In the genomic region with DNA sequence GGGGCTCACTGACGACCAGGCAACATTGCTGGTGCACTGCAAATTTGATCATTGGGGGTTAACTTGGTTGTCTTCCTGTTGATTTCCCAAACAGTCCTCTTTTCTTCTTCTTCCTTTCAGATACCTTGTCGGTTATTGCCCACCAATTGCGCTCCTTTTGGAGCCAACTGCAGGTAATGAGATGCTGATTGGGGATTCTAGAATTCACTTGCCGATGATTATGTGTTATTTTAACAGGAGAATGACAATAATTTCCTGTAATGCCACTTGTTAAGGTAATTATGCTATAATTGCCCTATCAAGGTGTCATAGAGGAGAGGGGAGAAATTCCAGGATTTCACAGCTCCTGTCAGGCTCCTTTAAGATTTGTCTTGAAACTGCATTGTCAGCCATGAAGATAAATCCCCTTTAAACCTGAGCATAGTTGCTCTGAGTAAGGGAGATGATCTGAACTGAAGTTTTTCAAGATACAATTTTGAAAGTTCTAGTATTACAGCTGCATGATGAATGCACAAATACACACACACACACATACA, we compare ENCODE assay signal across 23 mouse cellular contexts.
A peak's percentile ranks its signal among the peaks of the same experiment; 100 is the strongest.
DNase-seq lines count a peak whose midpoint lies in the region; ATAC-seq lines count a peak whose summit lies in the region.
"Had no signal": no experiment of that assay in that cellular context is flagged by ENCODE, and none has a peak within 500 bp of the region (broad histone marks: within the 10 kb centered on the region; RNA-seq: fewer than 3 reads in every experiment).

No protein-coding gene starts in this region.

- 63% methylated on average over 4 of the region's 4 CpGs for WGBS in forebrain, embryonic 16.5 days
- WGBS in forebrain, embryonic 12.5 days: 60% methylated on average over 4 of the region's 4 CpGs
- 81% methylated on average over 4 of the region's 4 CpGs for WGBS in hindbrain, embryonic 14.5 days
- 83% methylated on average over 4 of the region's 4 CpGs for WGBS in hindbrain, embryonic 12.5 days

- DNase-seq in hindbrain, embryonic 14.5 days (ENCODE audit: low spot score): peak; percentile 19
- peak; percentile 6 for DNase-seq in brain, embryonic 18.5 days (ENCODE audit: low read depth, low spot score)
- DNase-seq in kidney, postnatal 4 days: no peak
- DNase-seq: adrenal gland, adult 2 months; adrenal gland, postnatal 14 days; cerebellum, adult 11 months; cerebellum, adult 2 months; cerebellum, adult 9-11 months; cerebellum, postnatal 25 days; gastrocnemius, postnatal 10 days; gastrocnemius, postnatal 36 days; heart, postnatal 36 days; kidney, adult 2 months had no signal

- H3K36me3 ChIP-seq in forebrain, embryonic 16.5 days (ENCODE audit: control insufficient read depth, insufficient read depth): no peaks in the 10 kb centered on the region
- H3K36me3 ChIP-seq in forebrain, embryonic 12.5 days (replicated peaks): no peaks in the 10 kb centered on the region
- no peaks in the 10 kb centered on the region for H3K36me3 ChIP-seq in hindbrain, embryonic 14.5 days (replicated peaks; ENCODE audit: control insufficient read depth, insufficient read depth)
- H3K36me3 ChIP-seq in hindbrain, embryonic 12.5 days: no peaks in the 10 kb centered on the region
- H3K36me3 ChIP-seq: embryonic facial prominence, embryonic 12.5 days; embryonic facial prominence, embryonic 15.5 days; hindbrain, embryonic 10.5 days; hindbrain, embryonic 15.5 days had no signal

- H3K9ac ChIP-seq in forebrain, embryonic 16.5 days (replicated peaks; ENCODE audit: low read depth, low read length): no peak overlapping the region
- H3K9ac ChIP-seq in forebrain, embryonic 12.5 days: no peak overlapping the region
- H3K9ac ChIP-seq in hindbrain, embryonic 14.5 days: no peak overlapping the region
- no peak overlapping the region for H3K9ac ChIP-seq in hindbrain, embryonic 12.5 days
- H3K9ac ChIP-seq: embryonic facial prominence, embryonic 12.5 days; embryonic facial prominence, embryonic 15.5 days; hindbrain, embryonic 15.5 days had no signal

- H3K4me2 ChIP-seq in forebrain, embryonic 16.5 days (ENCODE audit: low read length): no peak overlapping the region
- no peak overlapping the region for H3K4me2 ChIP-seq in forebrain, embryonic 12.5 days
- no peak overlapping the region for H3K4me2 ChIP-seq in hindbrain, embryonic 14.5 days (replicated peaks)
- H3K4me2 ChIP-seq in hindbrain, embryonic 12.5 days (replicated peaks): no peak overlapping the region
- H3K4me2 ChIP-seq: embryonic facial prominence, embryonic 12.5 days; embryonic facial prominence, embryonic 15.5 days; heart, embryonic 11.5 days; hindbrain, embryonic 15.5 days had no signal

- H3K4me1 ChIP-seq in forebrain, embryonic 16.5 days (replicated peaks; ENCODE audit: control insufficient read depth, insufficient read depth, low read length): no peaks in the 10 kb centered on the region
- H3K4me1 ChIP-seq in forebrain, embryonic 12.5 days: no peaks in the 10 kb centered on the region
- H3K4me1 ChIP-seq in hindbrain, embryonic 14.5 days (replicated peaks; ENCODE audit: control insufficient read depth, insufficient read depth, low read length): no peaks in the 10 kb centered on the region
- no peaks in the 10 kb centered on the region for H3K4me1 ChIP-seq in hindbrain, embryonic 12.5 days
- H3K4me1 ChIP-seq: embryonic facial prominence, embryonic 12.5 days; embryonic facial prominence, embryonic 15.5 days; hindbrain, embryonic 10.5 days; hindbrain, embryonic 15.5 days had no signal

- ATAC-seq in forebrain, embryonic 16.5 days: peak; percentile 54; the same call in 1 of the 2 replicates
- no peak for ATAC-seq in forebrain, embryonic 12.5 days (ENCODE audit: low FRiP score)
- ATAC-seq in hindbrain, embryonic 14.5 days (ENCODE audit: low FRiP score): no peak
- ATAC-seq in hindbrain, embryonic 12.5 days (ENCODE audit: low FRiP score): no peak
- ATAC-seq: CD4-positive, CD25-positive, alpha-beta regulatory T cell, adult 4 months; intestine, postnatal 0 days had no signal

- no peaks in the 10 kb centered on the region for H3K9me3 ChIP-seq in forebrain, embryonic 16.5 days (ENCODE audit: control insufficient read depth, low read length)
- no peaks in the 10 kb centered on the region for H3K9me3 ChIP-seq in forebrain, embryonic 12.5 days
- H3K9me3 ChIP-seq in hindbrain, embryonic 14.5 days (ENCODE audit: control insufficient read depth, low read length): no peaks in the 10 kb centered on the region
- H3K9me3 ChIP-seq in hindbrain, embryonic 12.5 days (replicated peaks): no peaks in the 10 kb centered on the region
- H3K9me3 ChIP-seq: embryonic facial prominence, embryonic 12.5 days; embryonic facial prominence, embryonic 15.5 days; hindbrain, embryonic 10.5 days; hindbrain, embryonic 15.5 days had no signal

- H3K27me3 ChIP-seq in forebrain, embryonic 16.5 days (replicated peaks; ENCODE audit: control insufficient read depth, insufficient read depth, low read length): no peaks in the 10 kb centered on the region
- no peaks in the 10 kb centered on the region for H3K27me3 ChIP-seq in forebrain, embryonic 12.5 days
- H3K27me3 ChIP-seq in hindbrain, embryonic 14.5 days (ENCODE audit: control insufficient read depth, insufficient read depth, low read length): no peaks in the 10 kb centered on the region
- H3K27me3 ChIP-seq in hindbrain, embryonic 12.5 days: no peaks in the 10 kb centered on the region
- H3K27me3 ChIP-seq: embryonic facial prominence, embryonic 12.5 days; embryonic facial prominence, embryonic 15.5 days; hindbrain, embryonic 15.5 days had no signal

- H3K4me3 ChIP-seq in forebrain, embryonic 16.5 days (replicated peaks; ENCODE audit: low read length): no peak overlapping the region
- H3K4me3 ChIP-seq in forebrain, embryonic 12.5 days (replicated peaks): no peak overlapping the region
- no peak overlapping the region for H3K4me3 ChIP-seq in hindbrain, embryonic 14.5 days (replicated peaks; ENCODE audit: low read length)
- H3K4me3 ChIP-seq in hindbrain, embryonic 12.5 days: no peak overlapping the region
- H3K4me3 ChIP-seq: embryonic facial prominence, embryonic 12.5 days; embryonic facial prominence, embryonic 15.5 days; hindbrain, embryonic 10.5 days; hindbrain, embryonic 15.5 days had no signal

- no peak overlapping the region for H3K27ac ChIP-seq in forebrain, embryonic 16.5 days (ENCODE audit: low read length)
- H3K27ac ChIP-seq in forebrain, embryonic 12.5 days: no peak overlapping the region
- H3K27ac ChIP-seq in hindbrain, embryonic 14.5 days: no peak overlapping the region
- H3K27ac ChIP-seq in hindbrain, embryonic 12.5 days: no peak overlapping the region
- H3K27ac ChIP-seq: embryonic facial prominence, embryonic 12.5 days; embryonic facial prominence, embryonic 15.5 days; hindbrain, embryonic 10.5 days; hindbrain, embryonic 15.5 days had no signal

Comparison
In these comparisons a context has a peak if more than half of its experiments do, and no peak if none do; other contexts are left out.
1. DNase-seq: peak in hindbrain, embryonic 14.5 days (single experiment) and brain, embryonic 18.5 days (single experiment); none in kidney, postnatal 4 days (0 of 2).